Comparison of ENCODE assay signal across 8 mouse cellular contexts in genomic region chr17:31511792-31512495, GRCm38 (mm10). TPM values are rescaled to one million over a fixed set of nuclear protein-coding genes. Genes with fewer than 3 reads are reported as not detected.
DNase-seq lines count a peak whose midpoint lies in the region; ATAC-seq lines count a peak whose summit lies in the region.

No protein-coding gene starts in this region.

- peak; percentile 94 for ATAC-seq in common myeloid progenitor, adult 5-6 weeks (replicated peaks; ENCODE audit: low read depth, poor library complexity, severe bottlenecking)
- peak; percentile 98 for ATAC-seq in megakaryocyte progenitor cell, adult 5-6 weeks (replicated peaks; ENCODE audit: poor library complexity)

- peak; percentile 97 for DNase-seq in ZHBTc4 (ENCODE audit: low read depth, low spot score)
- peak; percentile 61 to 75 for DNase-seq in gastrocnemius, adult 8-10 months (ENCODE audit: low spot score in 2 of 2)
- peak; percentile 95 for DNase-seq in induced T-regulatory cell, adult 2 months (ENCODE audit: low read depth)
- DNase-seq in left cerebral cortex, adult 9 months (ENCODE audit: low spot score in 2 of 2): peak; percentile 66 to 85
- DNase-seq in right cerebral cortex, postnatal 14 days: peak; percentile 90
- DNase-seq in urinary bladder, postnatal 36 days (ENCODE audit: low spot score in 2 of 2): peak; percentile 73 to 83

RNA-seq across cellular contexts. Expression of gene Wdr4, which starts 7.8 kb away (rescaled TPM):
- total RNA-seq in common myeloid progenitor, adult 5-6 weeks (2017): 15.1 and 18.3 TPM in 2 replicates
- 1 to 10 TPM; 5.4 to 6.6 (median 5.7) TPM for total RNA-seq in gastrocnemius, adult 8-10 months (2022)
- 8.8 and 9.3 TPM in 2 replicates for total RNA-seq in megakaryocyte progenitor cell, adult 5-6 weeks (2015)
- 20.5 and 21.9 TPM in 2 replicates for total RNA-seq in megakaryocyte progenitor cell, adult 5-6 weeks (2017)

RNA-seq across cellular contexts. Expression of gene Ndufv3, which starts 8.0 kb away (rescaled TPM):
- 182 and 243 TPM in 2 replicates for total RNA-seq in common myeloid progenitor, adult 5-6 weeks (2017)
- 100 to 1,000 TPM; 461 to 515 (median 488) TPM for total RNA-seq in gastrocnemius, adult 8-10 months (2022)
- total RNA-seq in megakaryocyte progenitor cell, adult 5-6 weeks (2015): 120 and 129 TPM in 2 replicates
- 209 and 291 TPM in 2 replicates for total RNA-seq in megakaryocyte progenitor cell, adult 5-6 weeks (2017)

RNA-seq across cellular contexts. Expression of gene Pknox1, which starts 52.6 kb away (rescaled TPM):
- total RNA-seq in common myeloid progenitor, adult 5-6 weeks (2017): 23.1 and 25.1 TPM in 2 replicates
- 10 to 100 TPM in 1 of 4 experiments, 1 to 10 TPM in 3; 5.6 to 10.3 (median 7.2) TPM for total RNA-seq in gastrocnemius, adult 8-10 months (2022)
- total RNA-seq in megakaryocyte progenitor cell, adult 5-6 weeks (2015): 15.0 and 18.9 TPM in 2 replicates
- total RNA-seq in megakaryocyte progenitor cell, adult 5-6 weeks (2017): 19.8 and 21.2 TPM in 2 replicates

Comparison
In these comparisons a context has a peak if more than half of its experiments do, and no peak if none do; other contexts are left out.
1. Peak in every context shown above with its lines: DNase-seq and ATAC-seq.